In genomic region chr17:52350696-52351095, GRCm38 (mm10) we compare ENCODE assay signal across 29 mouse cellular contexts.
DNase-seq lines count a peak whose midpoint lies in the region; ATAC-seq and TF ChIP-seq lines count a peak whose summit lies in the region.
"Had no signal": no experiment of that assay in that cellular context is flagged by ENCODE, and none has a peak within 500 bp of the region (broad histone marks: within the 10 kb centered on the region; RNA-seq: fewer than 3 reads in every experiment).

No protein-coding gene starts in this region.

- no peaks in the 10 kb centered on the region for H3K36me3 ChIP-seq in thymus, adult 2 months (ENCODE audit: control insufficient read depth, insufficient read depth, low read length)
- H3K36me3 ChIP-seq in forebrain, embryonic 13.5 days (ENCODE audit: poor library complexity, severe bottlenecking): no peaks in the 10 kb centered on the region
- H3K36me3 ChIP-seq: embryonic facial prominence, embryonic 13.5 days; embryonic facial prominence, embryonic 15.5 days; forebrain, embryonic 10.5 days; forebrain, embryonic 12.5 days; forebrain, embryonic 15.5 days; G1E had no signal

- TF ChIP-seq POLR2A in thymus, adult 2 months (IDR thresholded peaks at IDR 0.05; ENCODE audit: control insufficient read depth, extremely low read depth, insufficient read depth, low read length, poor library complexity): no peak

- H3K4me2 ChIP-seq in forebrain, embryonic 13.5 days: no peak overlapping the region
- H3K4me2 ChIP-seq: embryonic facial prominence, embryonic 13.5 days; embryonic facial prominence, embryonic 15.5 days; forebrain, embryonic 12.5 days; forebrain, embryonic 15.5 days had no signal

- H3K27me3 ChIP-seq in thymus, adult 2 months (ENCODE audit: control insufficient read depth, insufficient read depth, low read length): no peaks in the 10 kb centered on the region
- no peaks in the 10 kb centered on the region for H3K27me3 ChIP-seq in forebrain, embryonic 13.5 days
- H3K27me3 ChIP-seq: CH12.LX; embryonic facial prominence, embryonic 13.5 days; embryonic facial prominence, embryonic 15.5 days; forebrain, embryonic 12.5 days; forebrain, embryonic 15.5 days; Patski had no signal

- peak overlapping the region; percentile 89 for H3K27ac ChIP-seq in thymus, adult 2 months (ENCODE audit: control insufficient read depth, insufficient read depth, low read length)
- no peak overlapping the region for H3K27ac ChIP-seq in forebrain, embryonic 13.5 days
- H3K27ac ChIP-seq: embryonic facial prominence, embryonic 13.5 days; embryonic facial prominence, embryonic 15.5 days; forebrain, embryonic 10.5 days; forebrain, embryonic 12.5 days; forebrain, embryonic 15.5 days had no signal

- DNase-seq in CD4-positive, CD25-positive, alpha-beta regulatory T cell, adult 2 months (ENCODE audit: low read depth, low spot score): peak; percentile 6
- DNase-seq in thymus, adult 2 months: peak; percentile 41
- DNase-seq in thymus, adult 18-20 months: no peak
- DNase-seq in T-cell, adult 2 months (ENCODE audit: low spot score): peak; percentile 16
- DNase-seq in thymus, postnatal 14 days: peak; percentile 57
- no peak for DNase-seq in lung, postnatal 25 days (ENCODE audit: low spot score)
- DNase-seq: adrenal gland, adult 2 months; adrenal gland, postnatal 10 days; adrenal gland, postnatal 25 days; B cell, adult 2 months; cerebellum, adult 11 months; cerebellum, adult 18-20 months; cerebellum, adult 8-10 months; cerebellum, adult 9-11 months; cerebellum, postnatal 14 days; cerebellum, postnatal 36 days; embryo, embryonic 11 days had no signal

- H3K4me1 ChIP-seq in thymus, adult 2 months (replicated peaks; ENCODE audit: control insufficient read depth, insufficient read depth, low read length): peaks cover 16% of the 10 kb centered on the region
- no peaks in the 10 kb centered on the region for H3K4me1 ChIP-seq in forebrain, embryonic 13.5 days
- H3K4me1 ChIP-seq: embryonic facial prominence, embryonic 15.5 days; forebrain, embryonic 10.5 days; forebrain, embryonic 12.5 days; forebrain, embryonic 15.5 days had no signal

- TF ChIP-seq CTCF in thymus, adult 2 months (IDR thresholded peaks at IDR 0.05; ENCODE audit: borderline replicate concordance, control insufficient read depth, extremely low read depth, insufficient read depth, low read length, poor library complexity): no peak

- no peak overlapping the region for H3K4me3 ChIP-seq in thymus, adult 2 months (ENCODE audit: control insufficient read depth, insufficient read depth, low read length)
- no peak overlapping the region for H3K4me3 ChIP-seq in forebrain, embryonic 13.5 days
- H3K4me3 ChIP-seq: embryonic facial prominence, embryonic 13.5 days; embryonic facial prominence, embryonic 15.5 days; erythroblast, embryonic 14.5 days; forebrain, embryonic 10.5 days; forebrain, embryonic 12.5 days; forebrain, embryonic 15.5 days had no signal

- H3K9ac ChIP-seq in forebrain, embryonic 13.5 days: no peak overlapping the region
- H3K9ac ChIP-seq: embryonic facial prominence, embryonic 13.5 days; embryonic facial prominence, embryonic 15.5 days; forebrain, embryonic 12.5 days; forebrain, embryonic 15.5 days; forebrain, postnatal 0 days had no signal

- no peaks in the 10 kb centered on the region for H3K9me3 ChIP-seq in forebrain, embryonic 13.5 days (replicated peaks)
- H3K9me3 ChIP-seq: embryonic facial prominence, embryonic 13.5 days; embryonic facial prominence, embryonic 15.5 days; forebrain, embryonic 10.5 days; forebrain, embryonic 12.5 days; forebrain, embryonic 15.5 days had no signal

- ATAC-seq in CD4-positive, CD25-positive, alpha-beta regulatory T cell, adult 4 months: no peak
- ATAC-seq in forebrain, embryonic 13.5 days: no peak
- ATAC-seq: forebrain, embryonic 15.5 days; Patski had no signal

Comparison
In these comparisons a context has a peak if more than half of its experiments do, and no peak if none do; other contexts are left out.
1. DNase-seq: peak in CD4-positive, CD25-positive, alpha-beta regulatory T cell, adult 2 months (single experiment), thymus, adult 2 months (single experiment), T-cell, adult 2 months (single experiment) and thymus, postnatal 14 days (single experiment); none in thymus, adult 18-20 months (0 of 2) and lung, postnatal 25 days (single experiment).